Mouse (Mus musculus) MEL (cell line): ENCODE results near the gene Clic1. TPM values are rescaled to one million over a fixed set of nuclear protein-coding genes. Genes with fewer than 3 reads are reported as not detected.
A peak's percentile ranks its signal among the peaks of the same experiment; 100 is the strongest.

Source experiments
- DNase-seq: peaks from one replicate; pipeline ENCODE4 v3.0.0; 2011; ENCODE audit warnings: low read depth, low spot score
- H3K27ac ChIP-seq: 2 replicates; pipeline ENCODE4 v1.5.1; 2012; ENCODE audit warnings: low read depth, mild to moderate bottlenecking, control low read depth, low read length, moderate library complexity; ENCODE audit not compliant: control insufficient read depth
- H3K27me3 ChIP-seq, 2 experiments: fragments of 150-350 bp in 1 of 2; sonication (generic) in 1 of 2; 2 replicates each; pipeline ENCODE4 v1.6.1; 2012; ENCODE audit warnings: low read length in 2 of 2, mild to moderate bottlenecking in 2 of 2, improper control_type of control experiment in 1 of 2, moderate library complexity in 1 of 2; ENCODE audit not compliant: insufficient read depth in 2 of 2, control insufficient read depth in 1 of 2
- H3K36me3 ChIP-seq, 2 experiments: 2 replicates each; pipeline ENCODE4 v1.6.1; 2012 to 2014; ENCODE audit warnings: low read length in 2 of 2, improper control_type of control experiment in 1 of 2, inconsistent platforms in 1 of 2, mild to moderate bottlenecking in 1 of 2; ENCODE audit not compliant: insufficient read depth in 2 of 2, control insufficient read depth in 1 of 2
- H3K4me1 ChIP-seq, 2 experiments: fragments of 150-350 bp in 1 of 2; sonication (generic) in 1 of 2; 2 replicates each; pipeline ENCODE4 v1.6.1; 2012; ENCODE audit warnings: low read length in 2 of 2, improper control_type of control experiment in 1 of 2, mild to moderate bottlenecking in 1 of 2; ENCODE audit not compliant: insufficient read depth in 2 of 2, control insufficient read depth in 1 of 2
- H3K4me3 ChIP-seq, 2 experiments: fragments of 150-350 bp in 1 of 2; sonication (generic) in 1 of 2; 2 replicates each; pipeline ENCODE4 v1.5.1; 2012; ENCODE audit warnings: low read depth in 2 of 2, low read length in 2 of 2, mild to moderate bottlenecking in 2 of 2, moderate library complexity in 2 of 2, control low read depth in 1 of 2, improper control_type of control experiment in 1 of 2; ENCODE audit not compliant: control insufficient read depth in 1 of 2, insufficient read depth in 1 of 2
- H3K79me2 ChIP-seq: 2 replicates; pipeline ENCODE4 v1.6.1; 2012; ENCODE audit warnings: mild to moderate bottlenecking, low read length, moderate library complexity; ENCODE audit not compliant: control insufficient read depth, poor library complexity, insufficient read depth
- H3K9ac ChIP-seq: 2 replicates; pipeline ENCODE4 v1.6.1; 2012; ENCODE audit warnings: low read depth, mild to moderate bottlenecking, control low read depth, low read length, moderate library complexity; ENCODE audit not compliant: control insufficient read depth, poor library complexity, severe bottlenecking
- H3K9me3 ChIP-seq: fragments of 150-350 bp; sonication (generic); replicated peaks from 2 replicates; pipeline ENCODE4 v1.6.1; 2012; ENCODE audit warnings: mild to moderate bottlenecking, low read length, improper control_type of control experiment, moderate library complexity; ENCODE audit not compliant: insufficient read depth
- CHD1 ChIP-seq: IDR thresholded peaks from 2 replicates; pipeline ENCODE4 v1.6.1; 2012; ENCODE audit warnings: low read depth, mild to moderate bottlenecking, inconsistent platforms, low read length, improper control_type of control experiment
- CHD2 ChIP-seq: IDR thresholded peaks from 2 replicates; pipeline ENCODE4 v1.6.1; 2011; ENCODE audit warnings: low read length, improper control_type of control experiment
- CTCF ChIP-seq, 3 experiments: IDR thresholded peaks in 2 of 3; conservative IDR thresholded peaks in 1 of 3; 2 replicates each; pipeline ENCODE4 v1.5.1; 2011 to 2012; ENCODE audit warnings: low read length in 3 of 3, low read depth in 2 of 3, mild to moderate bottlenecking in 2 of 3, improper control_type of control experiment in 1 of 3, inconsistent platforms in 1 of 3, mixed read lengths in 1 of 3, moderate library complexity in 1 of 3; ENCODE audit not compliant: control insufficient read depth in 1 of 3, insufficient read depth in 1 of 3, poor library complexity in 1 of 3, severe bottlenecking in 1 of 3
- E2F4 ChIP-seq: IDR thresholded peaks from 2 replicates; pipeline ENCODE4 v1.6.1; 2011; ENCODE audit warnings: low read depth, low read length, improper control_type of control experiment, borderline replicate concordance
- EP300 ChIP-seq, 2 experiments: IDR thresholded peaks; 2 replicates each; pipeline ENCODE4 v1.6.1; 2011; ENCODE audit warnings: improper control_type of control experiment in 2 of 2, low read length in 2 of 2, low read depth in 1 of 2, mild to moderate bottlenecking in 1 of 2
- ETS1 ChIP-seq: IDR thresholded peaks from 2 replicates; pipeline ENCODE4 v1.6.1; 2012; ENCODE audit warnings: low read depth, mild to moderate bottlenecking, inconsistent platforms, low read length, improper control_type of control experiment, moderate library complexity
- GATA1 ChIP-seq: IDR thresholded peaks from 2 replicates; pipeline ENCODE4 v1.6.1; 2011; ENCODE audit warnings: low read depth, low read length, improper control_type of control experiment
- HCFC1 ChIP-seq: IDR thresholded peaks from 2 replicates; pipeline ENCODE4 v1.6.1; 2012; ENCODE audit warnings: low read depth, mild to moderate bottlenecking, inconsistent platforms, low read length, improper control_type of control experiment, moderate library complexity
- JUND ChIP-seq: IDR thresholded peaks from 2 replicates; pipeline ENCODE4 v1.6.1; 2011; ENCODE audit warnings: low read depth, mild to moderate bottlenecking, improper control_type of control experiment, low read length
- KAT2A ChIP-seq: conservative IDR thresholded peaks from 2 replicates; pipeline ENCODE4 v1.6.1; 2012; ENCODE audit warnings: low read depth, low read length, improper control_type of control experiment, inconsistent platforms
- MAFK ChIP-seq: IDR thresholded peaks from 2 replicates; pipeline ENCODE4 v1.6.1; 2011; ENCODE audit warnings: low read depth, mild to moderate bottlenecking, low read length, improper control_type of control experiment, borderline replicate concordance
- MAX ChIP-seq: IDR thresholded peaks from 2 replicates; pipeline ENCODE4 v1.6.1; 2011; ENCODE audit warnings: low read length, improper control_type of control experiment
- MEF2A ChIP-seq: IDR thresholded peaks from 2 replicates; pipeline ENCODE4 v1.6.1; 2014; ENCODE audit warnings: low read depth, mild to moderate bottlenecking, inconsistent platforms, low read length, improper control_type of control experiment; ENCODE audit not compliant: poor library complexity, insufficient replicate concordance, severe bottlenecking; ENCODE audit errors: extremely low read depth
- MXI1 ChIP-seq: IDR thresholded peaks from 2 replicates; pipeline ENCODE4 v1.6.1; 2011; ENCODE audit warnings: mild to moderate bottlenecking, low read depth, low read length, improper control_type of control experiment
- MYB ChIP-seq: IDR thresholded peaks from 2 replicates; pipeline ENCODE4 v1.6.1; 2011; ENCODE audit warnings: mild to moderate bottlenecking, low read depth, low read length, improper control_type of control experiment
- MYC ChIP-seq: IDR thresholded peaks from 2 replicates; pipeline ENCODE4 v1.6.1; 2011; ENCODE audit warnings: low read depth, mild to moderate bottlenecking, low read length, improper control_type of control experiment, moderate library complexity
- NELFE ChIP-seq: IDR thresholded peaks from 2 replicates; pipeline ENCODE4 v1.6.1; 2011; ENCODE audit warnings: low read depth, low read length, improper control_type of control experiment
- POLR2AphosphoS5 ChIP-seq: IDR thresholded peaks from 2 replicates; pipeline ENCODE4 v1.6.1; 2012; ENCODE audit warnings: low read depth, borderline replicate concordance, mild to moderate bottlenecking, inconsistent platforms, low read length, moderate library complexity, mixed read lengths
- RAD21 ChIP-seq: IDR thresholded peaks from 2 replicates; pipeline ENCODE4 v1.6.1; 2011; ENCODE audit warnings: mild to moderate bottlenecking, low read depth, low read length, improper control_type of control experiment
- RCOR1 ChIP-seq: IDR thresholded peaks from 2 replicates; pipeline ENCODE4 v1.6.1; 2012; ENCODE audit warnings: low read depth, mild to moderate bottlenecking, inconsistent platforms, low read length, improper control_type of control experiment
- SIN3A ChIP-seq: IDR thresholded peaks from 2 replicates; pipeline ENCODE4 v1.6.1; 2012; ENCODE audit warnings: low read length, improper control_type of control experiment, inconsistent platforms
- SMC3 ChIP-seq: IDR thresholded peaks from 2 replicates; pipeline ENCODE4 v1.6.1; 2011; ENCODE audit warnings: low read depth, low read length, improper control_type of control experiment
- TAL1 ChIP-seq: IDR thresholded peaks from 2 replicates; pipeline ENCODE4 v1.6.1; 2012; ENCODE audit warnings: mild to moderate bottlenecking, inconsistent platforms, low read length, moderate library complexity, mixed read lengths
- TBP ChIP-seq: IDR thresholded peaks from 2 replicates; pipeline ENCODE4 v1.8.0; 2011; ENCODE audit warnings: low read depth, low read length, improper control_type of control experiment
- TCF12 ChIP-seq: IDR thresholded peaks from 2 replicates; pipeline ENCODE4 v1.6.1; 2014; ENCODE audit warnings: low read depth, mild to moderate bottlenecking, inconsistent platforms, low read length, improper control_type of control experiment, moderate library complexity
- USF2 ChIP-seq, 2 experiments: IDR thresholded peaks; 2 replicates each; pipeline ENCODE4 v1.6.1; 2011 to 2012; ENCODE audit warnings: improper control_type of control experiment in 2 of 2, low read length in 2 of 2, borderline replicate concordance in 1 of 2, inconsistent platforms in 1 of 2, low read depth in 1 of 2, mild to moderate bottlenecking in 1 of 2; ENCODE audit not compliant: insufficient read depth in 1 of 2
- ZC3H11A ChIP-seq: IDR thresholded peaks from 2 replicates; pipeline ENCODE4 v1.6.1; 2012; ENCODE audit warnings: low read depth, mild to moderate bottlenecking, inconsistent platforms, low read length, improper control_type of control experiment
- ZKSCAN1 ChIP-seq: IDR thresholded peaks from 2 replicates; pipeline ENCODE4 v1.6.1; 2012; ENCODE audit warnings: low read depth, mild to moderate bottlenecking, inconsistent platforms, low read length, improper control_type of control experiment, moderate library complexity
- ZMIZ1 ChIP-seq: IDR thresholded peaks from 2 replicates; pipeline ENCODE4 v1.6.1; 2012; ENCODE audit warnings: low read depth, mild to moderate bottlenecking, inconsistent platforms, low read length, improper control_type of control experiment, moderate library complexity
- ZNF384 ChIP-seq: IDR thresholded peaks from 2 replicates; pipeline ENCODE4 v1.6.1; 2012; ENCODE audit warnings: low read depth, mild to moderate bottlenecking, inconsistent platforms, low read length, improper control_type of control experiment
- polyA plus RNA-seq, 2 experiments: library from polyadenylated mRNA; stranded (reverse) in 1 of 2; unstranded in 1 of 2; fragments of >175 nt in 1 of 2; fragments of >200 nt in 1 of 2; gene quantifications; 2 replicates each; pipeline versions ENCODE4 v1.2.1 to v1.2.4; 2012; ENCODE audit warnings: low replicate concordance in 2 of 2, low read depth in 1 of 2; ENCODE audit not compliant: insufficient read length in 2 of 2, insufficient read depth in 1 of 2, missing spikeins in 1 of 2
- total RNA-seq: library from RNA; depleted of rRNA; stranded (reverse); fragments of 300-350 nt; gene quantifications from 2 replicates; pipeline ENCODE4 v1.2.3, GENCODE M21; 2012

Clic1 gene
- total and polyA plus RNA-seq, 3 experiments: 309 to 335 (median 333) TPM

DNA sequence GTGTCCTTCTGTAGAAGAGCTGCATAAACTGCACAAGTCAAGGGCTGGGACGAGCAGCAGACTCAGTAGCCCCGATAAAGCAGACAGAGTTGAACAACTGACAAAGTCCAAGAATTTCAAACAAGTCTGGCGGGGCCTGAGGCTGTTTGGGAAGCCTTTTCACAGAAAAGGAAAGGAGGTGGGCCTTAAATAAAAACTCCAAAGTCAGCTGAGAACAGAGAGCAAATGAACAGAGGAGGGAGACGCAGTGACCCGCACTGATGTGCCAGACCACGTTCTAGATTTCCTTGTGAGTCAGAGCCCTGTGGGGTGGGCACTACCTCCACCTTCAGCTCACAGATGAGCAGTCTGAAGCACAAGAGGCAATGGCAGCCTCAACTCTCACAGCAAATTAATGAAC lies 14.9 kb upstream of the Clic1 start:
- Histone ChIP-seq H3K36me3 (peaks cover 0 to 2% of the 10 kb centered on the region in 2 experiments; a peak in 1 of 4 replicates), H3K9me3 (no peaks in the 10 kb centered on the region), H3K27ac (no peak overlapping the region), H3K4me1 (peaks cover 0 to 8% of the 10 kb centered on the region in 2 experiments; a peak in 3 of 4 replicates), H3K9ac (no peak overlapping the region), H3K4me3 (no peak overlapping the region), H3K27me3 (no peaks in the 10 kb centered on the region), H3K79me2 (no peaks in the 10 kb centered on the region)
- TF ChIP-seq MEF2A: no peak
- DNase-seq: no peak

GRCm38 (mm10) chr17:35039121-35039873 lies 10.5 kb upstream of the Clic1 start:
- DNase-seq: peak; percentile 81
- peaks cover under 1 to 22% of the 10 kb centered on the region in 2 experiments; a peak in 3 of 4 replicates for H3K4me1 ChIP-seq
- peak overlapping the region; percentile 6; the same call in 1 of the 2 replicates for H3K27ac ChIP-seq
- no peaks in the 10 kb centered on the region for H3K27me3 ChIP-seq
- peaks cover 0 to 11% of the 10 kb centered on the region in 2 experiments; a peak in 2 of 4 replicates for H3K36me3 ChIP-seq
- H3K9ac ChIP-seq: no peak overlapping the region
- H3K4me3 ChIP-seq: no peak overlapping the region
- no peaks in the 10 kb centered on the region for H3K79me2 ChIP-seq
- no peaks in the 10 kb centered on the region for H3K9me3 ChIP-seq
- TF ChIP-seq ZMIZ1 (no peak), ZKSCAN1 (no peak), GATA1 (peak; percentile 78), ZC3H11A (no peak), MEF2A (no peak), CHD2 (no peak), MAX (0 out of 2 replicates have a peak, but pooled peaks have one; percentile 25), CTCF (IDR thresholded peaks at IDR 0.05 in 2 of 3, conservative IDR thresholded peaks at IDR 0.05 in 1 of 3; ENCODE audit: control insufficient read depth in 1 of 3, insufficient read depth in 1 of 3, low read depth in 2 of 3, low read length in 3 of 3, poor library complexity in 1 of 3, severe bottlenecking in 1 of 3) (no peak), RAD21 (no peak), NELFE (no peak), KAT2A (no peak), RCOR1 (no peak), EP300 (IDR thresholded peaks at IDR 0.05; ENCODE audit: low read depth in 1 of 2, low read length in 2 of 2) (peak; percentile 45 to 62; a peak in 3 of 4 replicates), MYB (no peak), TBP (0 out of 2 replicates have a peak, but pooled peaks have one; percentile 25), SIN3A (no peak), CHD1 (no peak), TAL1 (peak; percentile 77), HCFC1 (no peak), POLR2AphosphoS5 (no peak), ZNF384 (no peak), USF2 (IDR thresholded peaks at IDR 0.05; ENCODE audit: borderline replicate concordance in 1 of 2, insufficient read depth in 1 of 2, low read depth in 1 of 2, low read length in 2 of 2) (no peak), E2F4 (no peak), SMC3 (no peak), ETS1 (peak; percentile 62; the same call in 1 of the 2 replicates), MAFK (no peak), MYC (no peak), JUND (no peak), TCF12 (0 out of 2 replicates have a peak, but pooled peaks have one; percentile 24), MXI1 (no peak)
